Mouse (Mus musculus) G1E (cell line): ENCODE measurements at regions not wholly inside any gene's neighbourhood (a gene's known extent, or its start where the extent isn't known, plus 50 kb on each side); places are given as distances from the start of the nearest gene placed in this dataset.

Experiments
- ATAC-seq: 2 replicates; pipeline ENCODE4 v1.8.0; 2016; ENCODE audit warnings: mild to moderate bottlenecking; ENCODE audit not compliant: insufficient number of reproducible peaks, poor library complexity, low FRiP score, severe bottlenecking; ENCODE audit errors: extremely low read depth
- DNase-seq: peaks from one replicate; pipeline ENCODE4 v3.0.0; 2012; ENCODE audit warnings: low spot score
- H3K27me3 ChIP-seq: 2 replicates; pipeline ENCODE4 v1.6.1; 2012; ENCODE audit warnings: mild to moderate bottlenecking, low read length, inconsistent platforms; ENCODE audit not compliant: insufficient read depth
- H3K36me3 ChIP-seq: replicated peaks from 2 replicates; pipeline ENCODE3; 2012; ENCODE audit warnings: mild to moderate bottlenecking, inconsistent platforms
- H3K4me1 ChIP-seq: 2 replicates; pipeline ENCODE4 v1.6.1; 2012; ENCODE audit warnings: low read depth, low read length, inconsistent platforms, mixed read lengths; ENCODE audit not compliant: insufficient read depth
- H3K4me3 ChIP-seq: 2 replicates; pipeline ENCODE4 v1.5.1; 2012; ENCODE audit warnings: low read depth, mild to moderate bottlenecking, inconsistent platforms, low read length, moderate library complexity, mixed read lengths
- H3K9me3 ChIP-seq: replicated peaks from 2 replicates; pipeline ENCODE4 v1.6.1; 2012; ENCODE audit warnings: inconsistent platforms
- CTCF ChIP-seq: IDR thresholded peaks from 2 replicates; pipeline ENCODE4 v1.5.1; 2012; ENCODE audit warnings: low read depth, low read length, inconsistent platforms, mixed read lengths
- GATA1 ChIP-seq: IDR thresholded peaks from 2 replicates; pipeline ENCODE4 v1.6.1; 2012; ENCODE audit warnings: borderline replicate concordance, low read length, inconsistent platforms, mixed read lengths
- GATA2 ChIP-seq: IDR thresholded peaks from 2 replicates; pipeline ENCODE4 v1.6.1; 2012; ENCODE audit warnings: low read depth, low read length, inconsistent platforms, borderline replicate concordance
- POLR2AphosphoS5 ChIP-seq: IDR thresholded peaks from 2 replicates; pipeline ENCODE4 v1.6.1; 2012; ENCODE audit warnings: low read depth, low read length, inconsistent platforms; ENCODE audit not compliant: insufficient replicate concordance
- TAL1 ChIP-seq: conservative IDR thresholded peaks from 2 replicates; pipeline ENCODE4 v1.6.1; 2012; ENCODE audit warnings: low read depth, low read length, inconsistent platforms, mixed read lengths

DNA sequence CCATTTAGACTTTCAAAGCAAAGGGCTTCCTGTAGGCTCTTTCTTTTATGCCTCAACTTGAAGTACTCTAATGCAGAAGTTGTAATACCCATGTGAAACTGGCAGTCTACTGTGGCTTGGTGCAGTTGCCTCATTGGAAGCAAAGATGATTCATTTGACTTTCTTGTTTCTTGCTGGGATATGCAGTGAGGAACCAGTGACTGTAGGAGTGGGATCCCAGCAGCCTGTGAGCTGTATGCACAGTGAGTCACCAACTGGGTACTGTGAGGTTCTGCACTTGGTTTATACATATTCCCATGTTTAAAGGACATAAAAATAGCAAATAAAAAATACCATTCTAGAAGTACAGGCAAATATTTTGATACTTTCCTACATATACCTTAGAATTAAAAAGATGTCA, 202.6 kb downstream of the Ttc32 start:
- Histone ChIP-seq H3K9me3 (no peaks in the 10 kb centered on the region), H3K4me3 (no peak overlapping the region), H3K27me3 (no peaks in the 10 kb centered on the region), H3K4me1 (no peaks in the 10 kb centered on the region), H3K36me3 (no peaks in the 10 kb centered on the region)
- TF ChIP-seq GATA1 = no peak
- TF ChIP-seq GATA2 = no peak
- TF ChIP-seq TAL1 = no peak
- TF ChIP-seq POLR2AphosphoS5 = no peak
- no peak for TF ChIP-seq CTCF
- DNase-seq (no peak), ATAC-seq (no peak)

DNA sequence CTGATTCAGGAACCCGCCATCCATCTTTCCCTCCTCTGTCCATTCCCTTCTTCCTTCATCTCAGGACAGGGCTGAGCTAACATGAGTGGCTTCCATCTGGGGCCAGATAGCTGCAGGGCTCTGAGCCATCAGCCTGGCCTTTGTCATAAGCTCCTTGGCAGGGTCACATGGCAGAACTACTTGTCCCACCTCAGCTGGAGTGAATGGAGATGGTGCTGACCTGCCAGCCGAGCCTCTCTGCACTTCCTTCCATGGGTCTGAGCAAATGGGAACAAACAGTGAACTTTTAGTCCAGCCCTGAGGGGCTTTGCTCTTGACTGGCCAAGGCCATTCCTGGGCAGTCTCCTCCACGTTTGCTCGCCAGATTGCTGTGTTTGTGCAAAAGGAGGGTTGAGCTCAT, 206.1 kb downstream of the Ttc32 start:
- H3K4me1 ChIP-seq = no peaks in the 10 kb centered on the region
- TF ChIP-seq CTCF = no peak
- no peak for TF ChIP-seq GATA2
- no peak for ATAC-seq

DNA sequence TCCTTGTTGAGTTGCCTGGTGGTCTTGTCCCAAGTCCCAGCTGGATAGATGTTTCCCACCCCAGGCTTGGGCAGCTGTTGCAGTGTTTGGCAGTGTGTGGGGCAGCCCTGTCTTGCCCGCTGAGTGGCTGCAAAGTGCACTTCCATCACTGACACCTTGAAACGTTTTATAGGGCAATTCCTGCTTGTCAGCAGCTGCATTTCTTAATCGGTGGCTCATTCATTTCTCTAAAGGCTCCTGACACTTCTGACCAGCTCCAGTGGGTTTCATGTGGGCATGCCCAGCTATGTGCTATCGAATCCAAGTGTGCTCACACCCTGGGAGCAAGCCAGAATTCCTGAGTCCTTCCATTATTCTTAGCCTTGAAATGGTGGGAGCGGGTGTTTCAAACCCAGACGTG, 207.7 kb downstream of the Ttc32 start:
- Histone ChIP-seq H3K4me1 (no peaks in the 10 kb centered on the region), H3K9me3 (no peaks in the 10 kb centered on the region), H3K4me3 (no peak overlapping the region), H3K36me3 (no peaks in the 10 kb centered on the region), H3K27me3 (no peaks in the 10 kb centered on the region)
- no peak for TF ChIP-seq GATA1
- no peak for TF ChIP-seq POLR2AphosphoS5
- DNase-seq (no peak), ATAC-seq (no peak)

More for the DNA sequence above, 206.1 kb downstream of the Ttc32 start:
- no peak for DNase-seq
- no peak overlapping the region for H3K4me3 ChIP-seq
- no peaks in the 10 kb centered on the region for H3K36me3 ChIP-seq
- H3K9me3 ChIP-seq = no peaks in the 10 kb centered on the region
- H3K27me3 ChIP-seq = no peaks in the 10 kb centered on the region

DNA sequence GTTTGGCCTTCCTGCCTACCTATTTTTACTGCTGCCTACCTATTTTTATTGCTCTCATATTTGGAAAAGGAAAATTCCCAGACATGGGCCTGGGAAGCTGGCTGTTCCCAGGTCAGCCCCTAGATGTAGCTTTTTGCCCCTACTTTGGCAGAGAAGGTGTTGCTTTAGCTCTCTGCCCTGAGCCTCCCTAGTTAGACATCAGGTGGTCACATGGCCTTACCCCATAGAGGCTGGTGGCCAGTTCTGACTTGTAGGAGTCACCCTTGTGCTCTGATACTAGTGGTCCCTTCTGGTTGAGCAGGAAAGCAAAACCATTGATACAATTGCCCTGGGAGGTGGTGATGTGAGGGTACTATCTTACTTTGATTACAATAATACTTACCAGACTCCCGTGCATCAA, 208.2 kb downstream of the Ttc32 start:
- Histone ChIP-seq H3K4me1 (no peaks in the 10 kb centered on the region), H3K36me3 (no peaks in the 10 kb centered on the region), H3K9me3 (no peaks in the 10 kb centered on the region), H3K4me3 (no peak overlapping the region), H3K27me3 (no peaks in the 10 kb centered on the region)
- TF ChIP-seq POLR2AphosphoS5 (no peak), GATA1 (no peak), GATA2 (no peak)
- DNase-seq = no peak
- ATAC-seq = no peak

DNA sequence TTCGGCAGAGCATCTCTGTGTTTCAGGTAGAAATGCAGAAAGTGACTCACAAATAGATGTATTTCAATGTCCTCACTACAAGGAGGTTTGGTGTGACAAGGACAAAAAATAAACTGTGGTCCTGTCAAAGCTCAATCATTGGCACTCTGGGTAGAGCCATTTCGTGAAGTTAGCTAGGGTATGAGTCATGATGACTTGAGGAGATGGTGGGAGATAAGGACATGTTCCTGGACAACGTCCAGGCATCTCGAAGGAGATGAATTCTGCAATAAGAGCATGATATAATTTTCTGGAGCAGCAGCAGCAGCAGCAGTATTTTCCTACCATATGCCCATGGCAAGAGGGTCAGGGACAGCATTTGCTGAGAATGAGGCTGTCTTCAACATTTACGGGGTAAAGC, 217.7 kb downstream of the Ttc32 start:
- no peak for DNase-seq
- no peak for ATAC-seq
- no peaks in the 10 kb centered on the region for H3K4me1 ChIP-seq
- no peak for TF ChIP-seq GATA1
- H3K27me3 ChIP-seq = no peaks in the 10 kb centered on the region
- H3K4me3 ChIP-seq = no peak overlapping the region
- no peaks in the 10 kb centered on the region for H3K36me3 ChIP-seq
- no peaks in the 10 kb centered on the region for H3K9me3 ChIP-seq

DNA sequence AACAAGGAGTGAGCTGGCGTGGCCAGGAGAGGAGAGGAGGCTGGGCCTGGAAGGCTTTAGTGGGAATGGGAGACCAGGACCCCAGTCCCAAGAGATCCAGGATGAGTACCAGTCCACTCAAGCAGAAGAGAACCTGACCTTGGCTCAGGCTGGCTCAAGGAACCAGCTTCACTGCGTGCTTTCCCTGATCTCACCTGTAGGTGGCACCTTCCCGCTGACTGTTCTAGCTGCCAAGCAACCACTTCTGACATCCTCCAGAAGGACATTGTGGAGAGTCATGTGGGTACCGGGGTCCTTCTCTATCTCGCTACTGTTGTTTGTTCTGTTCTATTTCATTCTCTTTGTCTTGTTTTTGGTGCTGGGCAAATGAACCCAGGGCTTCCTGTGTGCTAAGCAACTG, 222.0 kb downstream of the Ttc32 start:
- Histone ChIP-seq H3K9me3 (no peaks in the 10 kb centered on the region), H3K27me3 (no peaks in the 10 kb centered on the region), H3K4me3 (no peak overlapping the region), H3K36me3 (no peaks in the 10 kb centered on the region), H3K4me1 (no peaks in the 10 kb centered on the region)
- DNase-seq = no peak
- ATAC-seq = no peak
- peak; percentile 21; the same call in 1 of the 2 replicates for TF ChIP-seq CTCF
- no peak for TF ChIP-seq GATA2
- no peak for TF ChIP-seq TAL1

DNA sequence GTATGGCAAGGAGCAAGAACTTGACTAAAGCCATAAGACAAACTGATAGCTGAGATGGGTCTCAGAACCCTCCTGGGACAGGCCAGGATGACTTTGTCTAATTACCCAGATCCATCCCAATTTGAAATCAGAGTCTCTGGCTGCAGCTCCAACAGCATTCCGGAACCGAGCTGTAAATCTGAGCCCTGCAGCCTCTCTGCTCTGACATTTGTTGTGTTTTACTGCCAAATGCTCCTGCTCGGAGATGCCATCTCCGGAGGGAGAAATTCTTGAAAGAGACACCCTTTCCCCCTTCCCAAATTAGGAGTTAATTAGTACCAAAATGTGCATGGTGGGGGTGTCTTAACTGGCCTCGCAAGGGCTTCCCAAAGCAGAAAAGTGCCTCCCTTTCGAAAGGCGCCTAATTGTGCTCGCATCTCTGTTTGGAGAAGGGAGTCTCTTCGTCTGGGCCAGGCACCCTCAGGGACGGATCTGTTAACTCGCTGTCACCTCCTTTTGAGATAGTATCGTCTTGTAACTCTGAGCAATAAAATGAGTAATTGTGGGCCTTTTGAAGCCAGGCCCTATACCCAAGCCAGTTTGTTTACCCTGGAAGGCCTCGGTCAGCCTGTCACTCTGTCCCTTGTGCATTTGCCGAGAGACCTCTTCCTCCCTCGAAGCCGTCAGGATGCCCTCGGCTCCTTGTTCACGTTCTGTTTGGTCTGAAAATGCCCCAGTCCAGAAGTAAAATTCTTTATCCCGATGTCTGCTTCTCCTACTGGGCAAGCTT, 223.7 kb downstream of the Ttc32 start:
- no peak for ATAC-seq
- Histone ChIP-seq H3K36me3 (no peaks in the 10 kb centered on the region), H3K9me3 (no peaks in the 10 kb centered on the region), H3K4me1 (no peaks in the 10 kb centered on the region), H3K27me3 (no peaks in the 10 kb centered on the region), H3K4me3 (no peak overlapping the region)
- TF ChIP-seq CTCF (no peak), GATA1 (no peak), POLR2AphosphoS5 (no peak), TAL1 (no peak), GATA2 (no peak)
- DNase-seq = no peak
